Mouse (Mus musculus) lung, embryonic 16.5 days (tissue): ENCODE results near the gene Cdkl1. TPM values are rescaled to one million over a fixed set of nuclear protein-coding genes. Genes with fewer than 3 reads are reported as not detected.

Experiments
- ATAC-seq: fragments of 200-750 bp; cut with Nextera tagmentation; 2 replicates; pipeline ENCODE4 v1.8.0; 2017; ENCODE audit warnings: low read depth, mild to moderate bottlenecking, moderate library complexity
- H3K27ac ChIP-seq: fragments of 300-500 bp; sonication (generic); 2 replicates; pipeline ENCODE4 v1.5.1; 2014; ENCODE audit warnings: mild to moderate bottlenecking, control low read depth, low read length
- H3K27me3 ChIP-seq: fragments of 300-500 bp; sonication (generic); 2 replicates; pipeline ENCODE4 v1.6.1; 2014; ENCODE audit warnings: low read depth, low read length, mixed read lengths; ENCODE audit not compliant: control insufficient read depth, insufficient read depth
- H3K36me3 ChIP-seq: fragments of 300-500 bp; sonication (generic); 2 replicates; pipeline ENCODE4 v1.6.1; 2014; ENCODE audit warnings: low read length; ENCODE audit not compliant: control insufficient read depth, insufficient read depth
- H3K4me1 ChIP-seq: fragments of 300-500 bp; sonication (generic); replicated peaks from 2 replicates; pipeline ENCODE4 v1.6.1; 2014; ENCODE audit warnings: low read length, mixed read lengths; ENCODE audit not compliant: control insufficient read depth, insufficient read depth
- H3K4me2 ChIP-seq: fragments of 300-500 bp; sonication (generic); 2 replicates; pipeline ENCODE4 v1.6.1; 2014; ENCODE audit warnings: low read depth, low read length, control low read depth
- H3K4me3 ChIP-seq: fragments of 300-500 bp; sonication (generic); 2 replicates; pipeline ENCODE4 v1.5.1; 2014; ENCODE audit warnings: mild to moderate bottlenecking, low read length, control low read depth
- H3K9ac ChIP-seq: fragments of 300-500 bp; sonication (generic); 2 replicates; pipeline ENCODE4 v1.6.1; 2014; ENCODE audit warnings: low read length, control low read depth
- H3K9me3 ChIP-seq: fragments of 300-500 bp; sonication (generic); 2 replicates; pipeline ENCODE4 v1.6.1; 2016; ENCODE audit warnings: low read length; ENCODE audit not compliant: control insufficient read depth
- WGBS: fragments of 180-500 bp; shearing (Covaris S2); extraction: QIAGEN DNeasy Blood & Tissue Kit; methylation state at CpG from one replicate; pipeline ENCODE4 v1.1.7; 2014; 5-methylcytosine and 5-hydroxymethylcytosine counted together
- polyA plus RNA-seq: library from polyadenylated mRNA; unstranded; fragments of >200 nt; fragmentation: Nextera tagmentation; extraction: Ambion mirVana; gene quantifications from 2 replicates; pipeline ENCODE4 v1.2.1, GENCODE M21; 2015

Gene Cdkl1
- polyA plus RNA-seq, 1 experiment from 2014 or later, result 2.0 TPM

DNA sequence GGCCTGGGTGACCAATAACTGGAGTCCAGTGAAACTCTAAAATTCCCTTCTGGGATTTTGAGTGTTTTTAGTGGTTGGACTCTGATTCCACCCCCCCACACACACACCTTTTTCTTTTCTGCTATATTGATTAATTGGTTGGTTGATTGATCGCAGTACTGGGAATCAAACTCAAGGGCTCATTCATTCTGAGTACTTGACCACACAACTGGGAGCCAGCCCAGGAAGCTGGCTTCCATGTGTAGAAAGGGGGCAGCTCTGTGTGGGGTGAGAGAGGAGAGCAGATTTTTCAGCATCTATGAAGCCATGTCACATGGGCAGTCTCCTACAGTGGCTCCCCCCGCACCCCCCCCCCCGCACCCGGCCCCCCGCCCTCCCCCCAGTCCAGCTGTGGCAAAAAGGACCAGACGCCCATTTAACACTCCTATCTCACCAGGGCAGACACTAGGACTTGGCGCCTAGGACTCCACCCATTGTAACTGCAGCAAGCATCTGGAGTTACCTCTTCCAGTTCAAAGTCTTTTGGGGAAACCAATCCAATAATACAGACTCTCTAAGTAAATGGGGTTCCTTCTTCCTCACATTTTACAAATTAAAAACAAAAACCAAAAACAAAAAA is 31.7 kb downstream of the Cdkl1 start:
- peak overlapping the region; percentile 97 for H3K27ac ChIP-seq
- peak overlapping the region; percentile 36; the same call in 1 of the 2 replicates for H3K9ac ChIP-seq
- H3K4me3 ChIP-seq, result peak overlapping the region; percentile 44; the same call in 1 of the 2 replicates
- no peaks in the 10 kb centered on the region for H3K27me3 ChIP-seq
- peaks cover 35% of the 10 kb centered on the region for H3K4me1 ChIP-seq
- ATAC-seq, result no peak
- H3K4me2 ChIP-seq, result peak overlapping the region; percentile 88
- H3K36me3 ChIP-seq, result no peaks in the 10 kb centered on the region
- no peaks in the 10 kb centered on the region for H3K9me3 ChIP-seq
- WGBS, result 21% methylated on average over 7 of the region's 7 CpGs

GRCm38 (mm10) chr12:69758221-69759185 is 32.6 kb downstream of the Cdkl1 start:
- Histone ChIP-seq H3K27ac (peak overlapping the region; percentile 97), H3K27me3 (no peaks in the 10 kb centered on the region), H3K4me2 (peak overlapping the region; percentile 88), H3K9me3 (no peaks in the 10 kb centered on the region), H3K9ac (peak overlapping the region; percentile 60), H3K4me3 (peak overlapping the region; percentile 44), H3K36me3 (no peaks in the 10 kb centered on the region), H3K4me1 (peaks cover 35% of the 10 kb centered on the region)
- WGBS, result under 1% methylated on average over 21 of the region's 22 CpGs
- peak; percentile 81 for ATAC-seq

DNA sequence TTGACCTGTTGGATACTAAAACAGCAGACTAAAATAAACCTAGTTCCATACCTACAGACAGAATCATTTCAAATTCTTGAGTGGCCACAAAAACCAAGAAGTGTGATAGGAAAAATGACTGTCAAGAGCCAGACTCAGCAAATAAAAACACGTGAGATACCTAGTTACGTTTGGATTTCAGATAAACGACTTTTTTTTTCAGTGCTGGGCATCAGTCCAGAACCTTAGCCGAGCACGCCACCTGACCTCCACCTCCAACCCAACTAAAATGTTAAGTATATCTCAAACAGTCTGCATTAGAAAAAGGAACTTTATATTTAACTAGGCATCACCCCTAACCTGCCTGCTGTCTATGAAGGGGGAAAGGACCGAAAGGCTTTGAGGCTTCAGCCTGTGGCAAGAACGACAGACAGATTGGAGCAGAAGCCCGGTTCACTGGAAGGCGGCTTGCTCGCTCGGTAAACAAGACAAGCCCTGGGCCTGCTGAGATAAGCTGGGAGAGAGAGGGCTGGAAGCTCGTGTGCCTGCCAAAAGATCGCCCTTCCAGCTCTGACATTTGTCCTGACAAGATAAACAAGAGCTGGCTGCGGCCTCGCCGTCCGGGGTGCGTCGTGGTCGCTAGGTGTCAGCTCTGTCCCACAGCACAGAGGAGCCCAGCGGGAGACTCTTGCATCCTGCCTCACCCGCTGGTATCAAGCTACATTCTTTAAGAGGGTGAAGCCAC is 33.5 kb downstream of the Cdkl1 start:
- ATAC-seq, result peak; percentile 92
- Histone ChIP-seq H3K4me1 (peaks cover 35% of the 10 kb centered on the region), H3K27ac (peak overlapping the region; percentile 97), H3K27me3 (no peaks in the 10 kb centered on the region), H3K4me2 (peak overlapping the region; percentile 88), H3K4me3 (peak overlapping the region; percentile 44), H3K9me3 (no peaks in the 10 kb centered on the region), H3K9ac (peak overlapping the region; percentile 65), H3K36me3 (no peaks in the 10 kb centered on the region)
- WGBS, result 2% methylated on average over 22 of the region's 22 CpGs

- 66% methylated on average over 5 of the region's 5 CpGs for WGBS
- H3K27me3 ChIP-seq, result no peaks in the 10 kb centered on the region
- H3K9me3 ChIP-seq, result no peaks in the 10 kb centered on the region
- no peak overlapping the region for H3K9ac ChIP-seq
- ATAC-seq, result no peak
- 0 out of 2 replicates have a peak overlapping the region, but pooled peaks have one; percentile 5 for H3K4me2 ChIP-seq
- no peak overlapping the region for H3K4me3 ChIP-seq
- H3K27ac ChIP-seq, result no peak overlapping the region; the same call in 1 of the 2 replicates
- peaks cover 35% of the 10 kb centered on the region for H3K4me1 ChIP-seq
- H3K36me3 ChIP-seq, result no peaks in the 10 kb centered on the region
Measured at GRCm38 (mm10) chr12:69756015-69756414, 35.1 kb downstream of the Cdkl1 start.

GRCm38 (mm10) chr12:69753936-69754335 is 37.1 kb downstream of the Cdkl1 start:
- no peak overlapping the region for H3K4me2 ChIP-seq
- no peak overlapping the region for H3K27ac ChIP-seq
- no peaks in the 10 kb centered on the region for H3K27me3 ChIP-seq
- no peaks in the 10 kb centered on the region for H3K36me3 ChIP-seq
- H3K9me3 ChIP-seq, result no peaks in the 10 kb centered on the region
- WGBS, result 63% methylated on average over 5 of the region's 5 CpGs
- H3K9ac ChIP-seq, result no peak overlapping the region
- no peak for ATAC-seq
- no peak overlapping the region for H3K4me3 ChIP-seq
- peaks cover 23% of the 10 kb centered on the region for H3K4me1 ChIP-seq

GRCm38 (mm10) chr12:69751864-69752341 is 39.2 kb downstream of the Cdkl1 start:
- H3K36me3 ChIP-seq, result no peaks in the 10 kb centered on the region
- H3K4me2 ChIP-seq, result no peak overlapping the region
- no peaks in the 10 kb centered on the region for H3K9me3 ChIP-seq
- ATAC-seq, result peak; percentile 85
- H3K27ac ChIP-seq, result peak overlapping the region; percentile 74; the same call in 1 of the 2 replicates
- H3K4me1 ChIP-seq, result peaks cover 7% of the 10 kb centered on the region; the same call in 1 of the 2 replicates
- H3K9ac ChIP-seq, result no peak overlapping the region
- H3K27me3 ChIP-seq, result no peaks in the 10 kb centered on the region
- H3K4me3 ChIP-seq, result no peak overlapping the region
- 23% methylated on average over 10 of the region's 10 CpGs for WGBS

DNA sequence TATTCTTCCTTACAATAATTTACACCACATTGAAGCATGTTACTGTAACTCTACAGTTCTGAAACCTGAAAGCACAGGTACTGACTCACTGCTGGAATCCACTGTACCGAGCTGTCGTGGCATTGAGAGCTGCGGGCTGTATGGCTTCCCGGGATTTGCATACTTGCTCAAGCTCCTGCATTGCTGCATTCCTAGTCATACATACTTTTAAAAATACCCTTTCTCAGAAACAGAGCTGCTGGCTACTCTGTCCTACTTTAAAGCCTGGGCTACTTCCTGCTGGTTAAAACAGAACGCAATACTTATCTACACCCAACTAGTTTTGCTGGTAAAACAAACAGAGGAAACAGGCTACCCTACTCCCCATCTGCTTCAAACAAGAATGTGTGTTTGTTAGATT is 46.9 kb downstream of the Cdkl1 start:
- peak overlapping the region; percentile 39; the same call in 1 of the 2 replicates for H3K27ac ChIP-seq
- no peak overlapping the region for H3K4me3 ChIP-seq
- 0 out of 2 replicates have a peak, but pooled peaks cover 3% of the 10 kb centered on the region for H3K4me1 ChIP-seq
- no peak overlapping the region for H3K9ac ChIP-seq
- no peak overlapping the region for H3K4me2 ChIP-seq
- ATAC-seq, result no peak
- WGBS, result 58% methylated on average over 5 of the region's 5 CpGs
- H3K27me3 ChIP-seq, result no peaks in the 10 kb centered on the region
- H3K36me3 ChIP-seq, result no peaks in the 10 kb centered on the region
- H3K9me3 ChIP-seq, result no peaks in the 10 kb centered on the region

DNA sequence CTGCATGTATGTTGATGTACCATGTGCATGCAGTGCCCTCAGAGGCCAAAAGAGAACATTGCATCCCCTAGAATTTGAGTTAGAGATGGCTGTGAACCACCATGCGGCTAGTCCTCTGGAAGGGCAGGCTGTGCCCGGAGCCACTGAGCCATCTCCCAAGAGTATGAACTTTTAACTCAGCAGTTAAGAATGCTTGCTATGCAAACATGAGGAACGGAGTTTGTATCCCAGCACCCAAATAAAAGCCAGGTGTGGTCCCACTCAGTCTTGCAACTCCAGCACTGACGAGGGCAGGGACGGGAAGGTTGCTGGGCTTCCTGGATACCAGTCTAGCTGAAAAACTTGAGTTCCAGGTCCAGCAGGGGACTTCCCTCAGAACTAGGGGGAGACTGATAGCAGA is 49.1 kb downstream of the Cdkl1 start:
- Histone ChIP-seq H3K9me3 (no peaks in the 10 kb centered on the region), H3K4me1 (0 out of 2 replicates have a peak, but pooled peaks cover 3% of the 10 kb centered on the region), H3K4me3 (no peak overlapping the region), H3K27me3 (no peaks in the 10 kb centered on the region), H3K27ac (no peak overlapping the region), H3K36me3 (no peaks in the 10 kb centered on the region), H3K9ac (no peak overlapping the region), H3K4me2 (no peak overlapping the region)
- ATAC-seq, result no peak
- 62% methylated on average over 5 of the region's 5 CpGs for WGBS
